Mouse (Mus musculus): ENCODE measurements around the gene Rpa2. TPM values are rescaled to one million over a fixed set of nuclear protein-coding genes. Genes with fewer than 3 reads are reported as not detected.

The Rpa2 gene
- polyA plus RNA-seq (2012; rRNA removed; ENCODE audit: low replicate concordance): 7.3 and 9.7 TPM in 2 replicates

DNA sequence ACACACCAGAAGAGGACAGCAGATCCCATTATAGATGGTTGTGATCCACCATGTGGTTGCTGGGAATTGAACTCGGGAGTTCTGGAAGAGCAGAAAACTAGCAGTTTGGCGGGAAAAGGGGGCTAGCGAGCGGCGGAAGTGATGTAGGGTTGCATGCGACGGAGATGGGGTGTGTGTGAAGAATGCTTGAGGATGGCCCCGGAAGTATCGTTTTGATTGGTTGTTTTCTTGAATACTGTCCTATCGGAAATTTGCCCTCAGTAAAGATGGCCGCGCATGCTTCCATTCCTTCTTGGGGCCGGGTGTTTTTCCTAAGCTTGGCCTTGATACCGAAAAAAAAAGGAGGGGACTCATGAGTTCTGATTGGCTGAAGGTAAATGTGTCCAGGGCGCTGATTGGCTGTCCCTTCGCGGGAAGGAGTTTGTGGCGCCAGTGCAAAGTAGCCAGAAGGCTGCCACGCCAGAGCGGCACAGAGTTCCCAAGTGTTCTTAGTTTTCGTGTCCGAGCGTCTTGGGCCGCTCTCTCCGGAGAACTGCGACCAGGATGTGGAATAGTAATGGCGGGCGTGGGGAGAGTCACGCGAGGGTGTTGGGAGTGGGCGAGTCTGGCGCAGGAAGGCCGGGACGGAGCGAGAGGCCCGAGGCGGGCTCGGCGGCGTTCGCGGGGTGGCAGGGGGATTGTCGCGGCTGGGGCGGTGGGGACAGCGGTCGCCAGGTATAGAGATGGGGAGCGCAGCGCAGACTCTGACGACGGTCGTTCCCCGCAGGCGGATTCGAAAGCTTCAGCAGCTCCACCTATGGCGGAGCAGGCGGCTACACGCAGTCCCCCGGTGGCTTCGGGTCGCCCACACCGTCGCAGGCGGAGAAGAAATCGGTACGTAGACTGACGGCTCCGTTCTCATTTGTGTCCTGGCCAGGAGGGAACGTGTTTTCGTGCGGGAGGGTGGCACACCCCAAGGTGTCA is at the start of gene Rpa2:
Gene Rpa2 (plus strand): TSS at position 419 of the 963 bp plus-strand sequence.

DNA sequence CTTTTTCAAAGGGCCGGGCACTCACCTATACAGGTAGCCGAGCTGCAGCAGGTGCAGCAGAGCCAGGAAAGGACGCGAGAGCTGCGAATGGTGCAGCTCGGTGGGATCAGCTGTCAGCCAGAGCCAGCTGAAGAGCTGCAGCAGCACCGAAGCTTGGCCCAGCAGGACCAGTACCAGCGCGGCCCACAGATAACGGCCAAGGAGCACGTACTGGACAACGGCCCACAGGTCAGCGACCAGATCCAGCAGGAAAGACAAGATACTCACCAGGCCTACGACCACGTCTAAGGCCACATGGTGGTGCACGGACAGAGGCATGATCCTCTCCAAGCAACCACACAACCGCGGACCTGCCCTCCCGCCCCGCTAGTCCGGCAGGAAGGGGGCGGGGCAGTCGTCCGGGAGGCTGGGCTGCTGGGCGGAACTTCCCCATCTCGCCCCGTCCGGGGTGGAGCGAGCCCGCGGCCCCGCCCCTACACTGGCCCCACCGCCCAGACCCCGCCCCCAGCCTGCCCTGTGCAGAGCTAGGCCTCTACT is 35.9 kb upstream of the Rpa2 start, which contains the start of gene Xkr8:
Gene Xkr8 (minus strand): TSS at position 399 of the 537 bp plus-strand sequence.

DNA sequence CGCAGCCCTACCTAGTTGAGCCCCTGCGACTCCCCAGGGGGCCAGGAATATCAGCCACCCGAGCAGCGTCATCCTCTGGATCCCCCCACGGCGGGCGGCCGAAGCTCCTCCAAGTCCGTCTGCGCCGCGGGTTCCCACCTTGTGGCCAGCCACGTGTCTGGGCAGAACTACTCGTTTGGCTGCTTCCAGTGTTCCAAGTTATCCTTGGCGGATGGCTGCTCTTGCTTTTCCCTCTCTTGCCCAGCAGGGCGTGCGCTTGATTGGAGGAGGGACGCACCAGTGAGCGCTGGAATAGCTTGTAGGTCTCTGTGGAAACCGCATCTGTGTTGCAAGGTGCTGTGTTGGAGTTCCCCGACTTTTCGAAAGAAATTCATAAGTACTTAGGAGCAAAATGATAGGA is 11.2 kb upstream of the Rpa2 start, which contains the start of gene Smpdl3b:
Gene Smpdl3b (minus strand): TSS at position 279 of the 400 bp plus-strand sequence.

DNA sequence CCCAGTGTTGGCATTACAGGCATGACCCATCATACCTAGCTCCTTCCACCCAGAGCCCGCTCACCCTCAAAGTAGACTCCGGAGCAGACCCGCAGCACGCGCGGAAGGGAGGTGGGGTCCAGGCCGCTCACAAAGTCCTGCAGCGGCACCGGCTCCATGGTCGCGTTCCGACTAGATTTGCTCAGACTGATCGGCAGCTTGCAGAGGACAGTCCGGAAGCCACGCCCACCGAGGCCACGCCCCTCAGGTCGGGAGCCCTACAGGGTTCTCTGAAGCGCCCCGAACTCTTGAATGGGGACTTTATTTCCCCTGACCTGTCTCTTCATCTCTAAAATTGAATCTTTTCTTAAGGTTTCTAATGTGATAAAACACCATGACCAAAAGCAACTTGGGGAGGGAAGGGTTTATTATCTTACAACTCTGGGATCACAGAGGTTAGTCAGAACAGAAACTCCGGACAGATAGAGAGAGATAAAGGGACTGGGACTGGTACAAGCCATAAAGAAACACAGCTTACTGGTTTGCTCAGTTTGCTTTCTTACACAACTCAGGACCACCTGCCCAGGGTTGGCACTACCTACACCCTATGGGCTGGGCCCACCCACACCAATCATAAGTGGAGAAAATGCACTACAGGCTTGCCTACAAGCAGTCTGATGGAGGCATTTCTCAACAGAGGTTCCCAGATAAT is 28.2 kb downstream of the Rpa2 start, which contains the start of gene Themis2:
Gene Themis2 (minus strand): TSS at position 192 of the 691 bp plus-strand sequence.

Other genes with a start within 250 kb of the Rpa2 start
- gene Atpif1, start 234.7 kb upstream of the Rpa2 start, polyA plus RNA-seq (2012; rRNA removed; ENCODE audit: low replicate concordance): 83.0 and 87.1 TPM in 2 replicates
- gene Dnajc8, start 232.8 kb upstream of the Rpa2 start, polyA plus RNA-seq (2012; rRNA removed; ENCODE audit: low replicate concordance): 9.2 and 9.6 TPM in 2 replicates
- gene Ptafr, start 204.3 kb upstream of the Rpa2 start, polyA plus RNA-seq (2012; rRNA removed; ENCODE audit: low replicate concordance): 2.0 and 3.9 TPM in 2 replicates
- 11.1 and 11.6 TPM in 2 replicates for gene Eya3, start 129.3 kb upstream of the Rpa2 start, polyA plus RNA-seq (2012; rRNA removed; ENCODE audit: low replicate concordance)
- gene Xkr8, start 35.8 kb upstream of the Rpa2 start, polyA plus RNA-seq (2012; rRNA removed; ENCODE audit: low replicate concordance): 1.4 and 2.8 TPM in 2 replicates
- gene Smpdl3b, start 11.1 kb upstream of the Rpa2 start, polyA plus RNA-seq (2012; rRNA removed; ENCODE audit: low replicate concordance): 73.6 and 133 TPM in 2 replicates
- 2.8 and 4.1 TPM in 2 replicates for gene Themis2, start 28.1 kb downstream of the Rpa2 start, polyA plus RNA-seq (2012; rRNA removed; ENCODE audit: low replicate concordance)
- gene Ppp1r8, start 74.8 kb downstream of the Rpa2 start, polyA plus RNA-seq (2012; rRNA removed; ENCODE audit: low replicate concordance): 13.6 and 14.7 TPM in 2 replicates
- gene Stx12, start 116.2 kb downstream of the Rpa2 start, polyA plus RNA-seq (2012; rRNA removed; ENCODE audit: low replicate concordance): 12.5 and 15.2 TPM in 2 replicates
- 7.8 and 9.3 TPM in 2 replicates for gene Fam76a, start 154.2 kb downstream of the Rpa2 start, polyA plus RNA-seq (2012; rRNA removed; ENCODE audit: low replicate concordance)
- 2.6 and 2.7 TPM in 2 replicates for gene Fgr, start 205.8 kb downstream of the Rpa2 start, polyA plus RNA-seq (2012; rRNA removed; ENCODE audit: low replicate concordance)
- gene Ahdc1, start 242.9 kb downstream of the Rpa2 start, polyA plus RNA-seq (2012; rRNA removed; ENCODE audit: low replicate concordance): 17.6 and 17.9 TPM in 2 replicates